Mouse (Mus musculus) intestine, postnatal 0 days (tissue): ENCODE measurements around the gene Mybbp1a. TPM values are rescaled to one million over a fixed set of nuclear protein-coding genes. Genes with fewer than 3 reads are reported as not detected.

ENCODE experiments used
- ATAC-seq: fragments of 200-750 bp; cut with Nextera tagmentation; 2 replicates; pipeline ENCODE4 v1.8.0; 2017; ENCODE audit warnings: mild to moderate bottlenecking, moderate TSS enrichment, moderate library complexity
- H3K27ac ChIP-seq: fragments of 300-500 bp; sonication (generic); 2 replicates; pipeline ENCODE4 v1.5.1; 2014; ENCODE audit warnings: mild to moderate bottlenecking, low read depth, low read length, moderate library complexity
- H3K27me3 ChIP-seq: fragments of 300-500 bp; sonication (generic); replicated peaks from 2 replicates; pipeline ENCODE4 v1.6.1; 2014; ENCODE audit warnings: low read length, mixed read lengths; ENCODE audit not compliant: control insufficient read depth, insufficient read depth
- H3K36me3 ChIP-seq: fragments of 300-500 bp; sonication (generic); 2 replicates; pipeline ENCODE4 v1.6.1; 2014; ENCODE audit warnings: mild to moderate bottlenecking, moderate library complexity; ENCODE audit not compliant: control insufficient read depth, insufficient read depth
- H3K4me1 ChIP-seq: fragments of 300-500 bp; sonication (generic); replicated peaks from 2 replicates; pipeline ENCODE4 v1.6.1; 2014; ENCODE audit warnings: antibody characterized with exemption, low read length, mixed read lengths; ENCODE audit not compliant: control insufficient read depth, insufficient read depth
- H3K4me2 ChIP-seq: fragments of 300-500 bp; sonication (generic); replicated peaks from 2 replicates; pipeline ENCODE4 v1.6.1; 2014; ENCODE audit warnings: low read depth, mild to moderate bottlenecking, moderate library complexity
- H3K4me3 ChIP-seq: fragments of 300-500 bp; sonication (generic); 2 replicates; pipeline ENCODE4 v1.5.1; 2014; ENCODE audit warnings: low read depth, low read length
- H3K9ac ChIP-seq: fragments of 300-500 bp; sonication (generic); 2 replicates; pipeline ENCODE4 v1.6.1; 2014; ENCODE audit warnings: mild to moderate bottlenecking, low read depth, low read length
- H3K9me3 ChIP-seq: fragments of 300-500 bp; sonication (generic); 2 replicates; pipeline ENCODE4 v1.6.1; 2016; ENCODE audit warnings: mixed run types; ENCODE audit not compliant: control insufficient read depth
- CTCF ChIP-seq: sonication (generic); IDR thresholded peaks from 2 replicates; pipeline ENCODE4 v1.5.1; 2016; ENCODE audit warnings: low read depth, mild to moderate bottlenecking, control low read depth, antibody characterized with exemption, moderate library complexity
- WGBS: fragments of 180-500 bp; shearing (Covaris S2); extraction: QIAGEN DNeasy Blood & Tissue Kit; methylation state at CpG from one replicate; pipeline ENCODE4 v1.1.7; 2014; 5-methylcytosine and 5-hydroxymethylcytosine counted together
- polyA plus RNA-seq: library from polyadenylated mRNA; unstranded; fragments of >200 nt; fragmentation: Nextera tagmentation; extraction: Ambion mirVana; gene quantifications from 2 replicates; pipeline ENCODE4 v1.2.1, GENCODE M21; 2015

The Mybbp1a gene
- polyA plus RNA-seq, 1 experiment from 2014 or later, result 40.7 TPM

GRCm38 (mm10) chr11:72469217-72469616 is 28.1 kb downstream of the Mybbp1a start:
- Histone ChIP-seq H3K27ac (0 out of 2 replicates have a peak overlapping the region, but pooled peaks have one; percentile 41), H3K36me3 (0 out of 2 replicates have a peak, but pooled peaks cover 3% of the 10 kb centered on the region), H3K9me3 (no peaks in the 10 kb centered on the region), H3K4me3 (no peak overlapping the region), H3K9ac (no peak overlapping the region), H3K4me1 (peaks cover 23% of the 10 kb centered on the region), H3K4me2 (no peak overlapping the region), H3K27me3 (no peaks in the 10 kb centered on the region)
- ATAC-seq, result no peak
- TF ChIP-seq CTCF, result no peak
- WGBS, result 35% methylated on average over 5 of the region's 5 CpGs

DNA sequence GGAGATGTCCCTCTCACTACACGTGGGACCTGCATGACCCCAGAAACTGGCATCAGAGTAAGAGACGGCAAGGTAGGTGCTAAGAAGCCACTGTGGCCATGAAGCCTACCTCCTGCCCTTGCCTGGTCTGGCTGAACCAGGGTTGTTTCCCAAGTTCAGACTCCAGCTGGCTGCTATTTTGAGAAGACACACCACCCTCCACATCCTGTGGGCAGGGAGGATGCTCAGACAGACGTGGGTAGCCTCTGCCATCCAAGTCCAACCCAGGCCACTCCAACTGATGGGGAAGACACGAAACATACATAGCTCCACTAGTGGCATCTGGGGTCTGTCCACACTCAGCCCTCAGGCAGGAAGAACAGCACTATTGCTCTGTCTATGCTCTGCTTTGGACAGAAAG is 28.8 kb downstream of the Mybbp1a start:
- Histone ChIP-seq H3K36me3 (0 out of 2 replicates have a peak, but pooled peaks cover 3% of the 10 kb centered on the region), H3K27me3 (no peaks in the 10 kb centered on the region), H3K27ac (no peak overlapping the region), H3K4me1 (peaks cover 23% of the 10 kb centered on the region), H3K9me3 (no peaks in the 10 kb centered on the region), H3K4me3 (no peak overlapping the region), H3K4me2 (no peak overlapping the region), H3K9ac (no peak overlapping the region)
- WGBS, result 64% methylated on average over 4 of the region's 4 CpGs
- TF ChIP-seq CTCF, result no peak
- ATAC-seq, result no peak

- no peak for TF ChIP-seq CTCF
- H3K9me3 ChIP-seq, result no peaks in the 10 kb centered on the region
- peaks cover 15% of the 10 kb centered on the region for H3K4me1 ChIP-seq
- no peak for ATAC-seq
- WGBS, result 85% methylated on average over 6 of the region's 6 CpGs
- H3K4me3 ChIP-seq, result no peak overlapping the region
- H3K27me3 ChIP-seq, result no peaks in the 10 kb centered on the region
- no peak overlapping the region for H3K4me2 ChIP-seq
- H3K36me3 ChIP-seq, result 0 out of 2 replicates have a peak, but pooled peaks cover 3% of the 10 kb centered on the region
- H3K27ac ChIP-seq, result no peak overlapping the region
- H3K9ac ChIP-seq, result no peak overlapping the region
These were observed 30.2 kb downstream of the Mybbp1a start for GRCm38 (mm10) chr11:72471381-72471780.

DNA sequence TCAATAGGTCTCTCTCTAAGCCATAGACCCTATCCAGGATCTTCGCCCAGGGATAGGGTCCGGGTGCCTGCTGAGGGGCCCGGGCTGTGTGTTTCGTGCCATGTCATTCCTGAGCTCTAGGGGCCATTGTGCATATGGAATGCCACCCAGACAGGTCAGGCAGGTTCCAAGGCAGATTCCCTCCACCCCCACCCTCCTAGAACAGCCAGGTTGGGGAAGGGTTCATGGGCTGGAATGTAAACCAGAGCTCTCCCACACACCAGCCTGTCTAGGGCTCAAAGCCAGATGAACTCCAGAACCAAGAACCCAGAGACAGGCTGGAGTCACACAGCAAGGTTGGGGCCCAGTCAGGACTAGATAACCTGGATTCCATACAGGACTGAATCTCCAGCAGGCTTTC is 32.4 kb downstream of the Mybbp1a start:
- Histone ChIP-seq H3K27me3 (no peaks in the 10 kb centered on the region), H3K9me3 (no peaks in the 10 kb centered on the region), H3K4me2 (no peak overlapping the region), H3K36me3 (0 out of 2 replicates have a peak, but pooled peaks cover 3% of the 10 kb centered on the region), H3K9ac (no peak overlapping the region), H3K4me1 (peaks cover 6% of the 10 kb centered on the region), H3K4me3 (no peak overlapping the region), H3K27ac (no peak overlapping the region)
- ATAC-seq, result no peak
- WGBS, result 51% methylated on average over 4 of the region's 4 CpGs
- TF ChIP-seq CTCF, result no peak

GRCm38 (mm10) chr11:72474926-72475325 is 33.8 kb downstream of the Mybbp1a start:
- Histone ChIP-seq H3K9ac (no peak overlapping the region), H3K4me2 (no peak overlapping the region; the same call in 1 of the 2 replicates), H3K36me3 (0 out of 2 replicates have a peak, but pooled peaks cover 3% of the 10 kb centered on the region), H3K27ac (peak overlapping the region; percentile 79), H3K27me3 (no peaks in the 10 kb centered on the region), H3K4me1 (peaks cover 6% of the 10 kb centered on the region), H3K9me3 (no peaks in the 10 kb centered on the region), H3K4me3 (no peak overlapping the region)
- TF ChIP-seq CTCF, result no peak
- peak; percentile 76 for ATAC-seq
- 40% methylated on average over 3 of the region's 3 CpGs for WGBS

GRCm38 (mm10) chr11:72475408-72475807 is 34.3 kb downstream of the Mybbp1a start:
- WGBS, result 56% methylated on average over 7 of the region's 7 CpGs
- peak overlapping the region; percentile 79 for H3K27ac ChIP-seq
- no peak overlapping the region for H3K9ac ChIP-seq
- H3K4me2 ChIP-seq, result peak overlapping the region; percentile 30; the same call in 1 of the 2 replicates
- no peak overlapping the region for H3K4me3 ChIP-seq
- H3K27me3 ChIP-seq, result no peaks in the 10 kb centered on the region
- no peak for TF ChIP-seq CTCF
- H3K36me3 ChIP-seq, result 0 out of 2 replicates have a peak, but pooled peaks cover 3% of the 10 kb centered on the region
- no peaks in the 10 kb centered on the region for H3K9me3 ChIP-seq
- peaks cover 6% of the 10 kb centered on the region for H3K4me1 ChIP-seq
- no peak for ATAC-seq
